Mouse (Mus musculus): ENCODE data around the gene Slc47a2. TPM values are rescaled to one million over a fixed set of nuclear protein-coding genes. Genes with fewer than 3 reads are reported as not detected.

Slc47a2 gene
- polyA plus RNA-seq, 1 experiment from 2014 or later: not detected

DNA sequence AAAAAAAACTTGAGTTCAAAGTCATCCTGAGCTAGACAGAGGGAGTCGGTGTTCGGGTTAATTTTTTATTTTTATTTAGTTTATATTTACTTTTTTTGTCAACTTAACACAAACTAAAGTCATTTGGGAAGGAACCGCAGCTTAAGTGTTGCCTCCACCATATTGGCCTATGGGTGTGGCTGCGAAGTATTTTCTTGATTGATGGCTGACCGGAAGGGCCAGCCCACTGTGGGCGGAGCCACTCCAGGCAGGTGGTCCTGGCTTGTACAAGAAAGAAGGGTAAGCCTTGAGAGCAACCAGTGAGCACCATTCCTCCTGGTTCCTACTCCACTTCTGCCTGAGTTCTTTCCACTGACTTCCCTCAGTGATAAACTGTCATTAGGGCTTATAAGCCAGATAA lies 21.4 kb upstream of the Slc47a2 start:
- Histone ChIP-seq H3K27ac (replicated peaks) (no peak overlapping the region), H3K9ac (replicated peaks) (no peak overlapping the region), H3K4me3 (no peak overlapping the region), H3K4me1 (no peaks in the 10 kb centered on the region), H3K9me3 (no peaks in the 10 kb centered on the region), H3K36me3 (no peaks in the 10 kb centered on the region), H3K4me2 (replicated peaks) (no peak overlapping the region), H3K27me3 (no peaks in the 10 kb centered on the region)
- WGBS: 86% methylated on average over 6 of the region's 6 CpGs
- no peak for ATAC-seq (replicated peaks)

GRCm38 (mm10) chr11:61361515-61362190 lies 19.0 kb upstream of the Slc47a2 start:
- H3K9me3 ChIP-seq: no peaks in the 10 kb centered on the region
- no peak for ATAC-seq (replicated peaks)
- no peak overlapping the region for H3K27ac ChIP-seq (replicated peaks)
- no peaks in the 10 kb centered on the region for H3K27me3 ChIP-seq
- no peak overlapping the region for H3K4me2 ChIP-seq (replicated peaks)
- no peak overlapping the region for H3K4me3 ChIP-seq
- no peaks in the 10 kb centered on the region for H3K4me1 ChIP-seq
- 88% methylated on average over 11 of the region's 11 CpGs for WGBS
- no peak overlapping the region for H3K9ac ChIP-seq (replicated peaks)
- H3K36me3 ChIP-seq: no peaks in the 10 kb centered on the region

DNA sequence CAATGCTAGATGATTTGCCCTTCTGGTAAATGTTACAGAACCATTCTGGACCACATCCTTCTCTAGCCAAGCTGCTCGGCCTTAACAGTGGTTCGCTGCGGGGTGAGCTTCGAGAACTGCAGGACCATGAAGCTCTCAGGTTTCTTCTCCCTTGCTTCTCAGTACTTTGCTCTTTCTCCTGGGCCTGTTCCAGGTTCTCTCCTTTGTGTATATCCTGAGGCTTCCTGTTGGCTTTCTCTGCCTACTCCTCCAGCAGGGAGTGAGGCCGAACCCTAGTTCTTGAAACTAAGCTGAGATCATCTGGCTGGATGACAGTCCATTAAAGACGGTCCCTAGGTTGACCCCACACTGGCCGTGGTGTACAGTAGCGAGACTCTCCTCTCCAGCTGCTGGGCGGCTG lies 13.9 kb upstream of the Slc47a2 start:
- H3K36me3 ChIP-seq: no peaks in the 10 kb centered on the region
- H3K9me3 ChIP-seq: no peaks in the 10 kb centered on the region
- H3K9ac ChIP-seq (replicated peaks): no peak overlapping the region
- WGBS: 90% methylated on average over 9 of the region's 9 CpGs
- H3K4me1 ChIP-seq: no peaks in the 10 kb centered on the region
- H3K4me3 ChIP-seq: no peak overlapping the region
- no peak overlapping the region for H3K27ac ChIP-seq (replicated peaks)
- H3K27me3 ChIP-seq: no peaks in the 10 kb centered on the region
- ATAC-seq (replicated peaks): no peak
- no peak overlapping the region for H3K4me2 ChIP-seq (replicated peaks)

- ATAC-seq (replicated peaks): no peak
- WGBS: 74% methylated on average over 6 of the region's 6 CpGs
- Histone ChIP-seq H3K4me2 (replicated peaks) (no peak overlapping the region), H3K4me3 (no peak overlapping the region), H3K36me3 (no peaks in the 10 kb centered on the region), H3K9me3 (no peaks in the 10 kb centered on the region), H3K9ac (replicated peaks) (no peak overlapping the region), H3K27ac (replicated peaks) (no peak overlapping the region), H3K27me3 (no peaks in the 10 kb centered on the region), H3K4me1 (no peaks in the 10 kb centered on the region)
Observed at GRCm38 (mm10) chr11:61356111-61356510, 13.5 kb upstream of the Slc47a2 start.

DNA sequence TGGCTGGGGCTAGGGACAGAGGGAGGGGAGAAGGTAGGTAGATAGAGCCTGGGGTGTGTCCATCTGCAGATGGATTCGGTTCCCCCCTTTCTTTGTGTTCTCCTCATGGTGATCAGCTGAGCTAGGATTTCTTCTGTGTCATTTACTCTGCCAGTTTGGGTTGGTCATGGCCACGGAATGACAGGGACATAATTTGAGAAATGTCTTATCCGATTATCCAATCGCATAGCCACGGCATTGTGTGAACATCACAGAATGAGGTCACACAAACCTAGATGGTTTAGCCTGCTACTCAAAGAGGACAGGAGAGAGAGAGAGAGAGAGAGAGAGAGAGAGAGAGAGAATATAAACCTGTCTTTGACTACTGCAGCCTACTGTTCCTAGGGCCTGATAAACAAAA lies 12.7 kb upstream of the Slc47a2 start:
- Histone ChIP-seq H3K36me3 (no peaks in the 10 kb centered on the region), H3K4me2 (replicated peaks) (no peak overlapping the region), H3K9me3 (no peaks in the 10 kb centered on the region), H3K4me1 (no peaks in the 10 kb centered on the region), H3K4me3 (no peak overlapping the region), H3K27me3 (no peaks in the 10 kb centered on the region), H3K27ac (replicated peaks) (no peak overlapping the region), H3K9ac (replicated peaks) (no peak overlapping the region)
- no peak for ATAC-seq (replicated peaks)
- 72% methylated on average over 5 of the region's 5 CpGs for WGBS

GRCm38 (mm10) chr11:61354346-61354745 lies 11.7 kb upstream of the Slc47a2 start:
- Histone ChIP-seq H3K4me3 (no peak overlapping the region), H3K27ac (replicated peaks) (no peak overlapping the region), H3K9ac (replicated peaks) (no peak overlapping the region), H3K4me1 (no peaks in the 10 kb centered on the region), H3K27me3 (no peaks in the 10 kb centered on the region), H3K9me3 (no peaks in the 10 kb centered on the region), H3K4me2 (replicated peaks) (no peak overlapping the region), H3K36me3 (no peaks in the 10 kb centered on the region)
- no peak for ATAC-seq (replicated peaks)
- 86% methylated on average over 6 of the region's 6 CpGs for WGBS

DNA sequence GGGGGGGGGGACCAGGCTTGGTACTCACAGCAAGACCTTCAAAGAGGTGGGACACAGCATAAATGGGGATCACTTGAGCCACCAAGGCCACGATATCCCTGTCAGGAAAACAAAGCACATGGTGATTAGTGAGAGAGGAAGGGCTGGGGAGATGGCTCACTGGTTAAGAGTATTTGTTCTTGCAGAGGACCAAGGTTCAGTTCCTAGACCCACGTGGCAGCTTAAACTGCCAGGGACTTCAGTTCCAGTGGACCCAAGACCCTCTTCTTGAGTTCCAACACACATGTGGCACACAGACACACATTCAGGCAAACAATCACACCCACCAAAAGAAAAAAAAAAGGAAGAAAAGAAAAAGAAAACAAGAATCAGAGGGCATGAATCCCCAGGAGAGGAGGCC lies 10.4 kb upstream of the Slc47a2 start:
- H3K36me3 ChIP-seq: no peaks in the 10 kb centered on the region
- no peak overlapping the region for H3K9ac ChIP-seq (replicated peaks)
- no peak overlapping the region for H3K27ac ChIP-seq (replicated peaks)
- no peaks in the 10 kb centered on the region for H3K9me3 ChIP-seq
- no peak overlapping the region for H3K4me3 ChIP-seq
- ATAC-seq (replicated peaks): no peak
- WGBS: 68% methylated on average over 2 of the region's 2 CpGs
- no peak overlapping the region for H3K4me2 ChIP-seq (replicated peaks)
- H3K27me3 ChIP-seq: no peaks in the 10 kb centered on the region
- no peaks in the 10 kb centered on the region for H3K4me1 ChIP-seq

DNA sequence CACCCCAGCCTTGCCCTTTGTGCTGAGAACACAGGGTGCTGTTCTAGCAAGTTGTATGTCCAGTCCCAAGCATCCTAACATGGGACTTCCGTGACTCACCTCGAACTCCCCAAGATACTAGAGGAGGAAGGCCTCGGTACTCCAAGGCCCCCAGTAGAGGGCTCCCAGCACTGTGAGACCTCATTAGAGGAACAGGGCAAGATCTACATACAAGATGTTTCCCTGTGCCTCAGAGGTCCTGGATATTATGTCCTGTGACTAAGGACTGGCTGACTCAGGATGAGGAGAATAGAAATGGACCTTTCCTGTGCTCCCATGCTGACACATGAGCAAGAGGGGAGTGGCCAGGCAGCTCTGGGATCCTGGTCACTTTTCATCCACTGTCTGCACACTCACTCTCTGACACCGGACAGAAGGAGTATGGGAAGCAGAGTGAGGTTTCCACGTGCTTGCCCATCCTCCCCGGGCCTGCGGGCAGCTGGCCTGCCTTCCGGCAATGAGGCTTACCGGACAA lies 9.5 kb upstream of the Slc47a2 start:
- Histone ChIP-seq H3K4me2 (replicated peaks) (no peak overlapping the region), H3K4me1 (no peaks in the 10 kb centered on the region), H3K27ac (replicated peaks) (no peak overlapping the region), H3K27me3 (no peaks in the 10 kb centered on the region), H3K9ac (replicated peaks) (no peak overlapping the region), H3K36me3 (no peaks in the 10 kb centered on the region), H3K9me3 (no peaks in the 10 kb centered on the region), H3K4me3 (no peak overlapping the region)
- no peak for ATAC-seq (replicated peaks)
- WGBS: 51% methylated on average over 9 of the region's 9 CpGs

DNA sequence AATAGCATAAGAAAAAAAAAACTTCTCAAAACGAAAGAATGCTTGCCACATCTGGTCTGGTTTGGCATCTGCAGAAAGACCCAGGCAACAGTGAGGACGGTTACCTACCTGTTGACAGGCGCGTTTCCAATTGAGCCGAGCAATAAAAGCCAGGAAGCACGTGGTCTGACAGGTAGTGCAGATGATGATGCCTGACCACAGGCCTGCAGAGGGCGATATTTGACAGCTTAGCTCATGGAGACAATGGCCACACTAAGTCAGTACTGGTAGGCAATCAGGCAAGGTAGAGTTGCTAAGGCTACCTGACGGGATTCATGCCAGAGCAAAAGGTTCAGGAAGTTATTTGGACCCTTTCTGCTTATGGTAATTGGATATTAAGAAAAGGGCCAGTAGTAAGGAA lies 6.7 kb upstream of the Slc47a2 start:
- H3K4me1 ChIP-seq: no peaks in the 10 kb centered on the region
- no peak for ATAC-seq (replicated peaks)
- WGBS: 9% methylated on average over 8 of the region's 8 CpGs
- H3K27ac ChIP-seq (replicated peaks): no peak overlapping the region
- H3K4me3 ChIP-seq: no peak overlapping the region
- no peaks in the 10 kb centered on the region for H3K36me3 ChIP-seq
- H3K27me3 ChIP-seq: no peaks in the 10 kb centered on the region; the same call in 1 of the 2 replicates
- no peaks in the 10 kb centered on the region for H3K9me3 ChIP-seq
- H3K9ac ChIP-seq (replicated peaks): no peak overlapping the region
- no peak overlapping the region for H3K4me2 ChIP-seq (replicated peaks)

DNA sequence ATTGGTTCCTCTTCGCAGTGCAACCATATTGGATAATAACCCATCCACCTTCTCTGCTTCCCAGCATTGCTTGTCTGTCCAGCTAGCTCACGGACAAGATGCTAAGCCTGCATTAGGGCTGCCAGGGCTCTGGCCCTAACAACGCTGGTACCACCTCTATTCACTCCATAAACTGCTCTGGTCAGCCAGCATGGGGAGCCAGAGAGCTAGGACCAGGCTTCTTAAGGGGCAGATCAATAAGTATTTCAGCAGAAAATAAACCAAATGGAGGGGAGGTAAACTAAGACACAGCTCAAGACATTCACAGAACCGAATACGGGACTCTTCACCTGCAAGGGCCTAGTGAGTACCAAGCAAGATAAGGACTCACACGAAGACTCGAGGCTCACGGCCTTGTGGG lies 3.5 kb upstream of the Slc47a2 start:
- H3K27me3 ChIP-seq: peaks cover 15% of the 10 kb centered on the region
- no peak for ATAC-seq (replicated peaks)
- WGBS: 61% methylated on average over 8 of the region's 8 CpGs
- H3K4me1 ChIP-seq: peaks cover 12% of the 10 kb centered on the region
- H3K36me3 ChIP-seq: no peaks in the 10 kb centered on the region
- H3K4me2 ChIP-seq (replicated peaks): no peak overlapping the region
- no peaks in the 10 kb centered on the region for H3K9me3 ChIP-seq
- H3K27ac ChIP-seq (replicated peaks): no peak overlapping the region
- H3K4me3 ChIP-seq: no peak overlapping the region
- H3K9ac ChIP-seq (replicated peaks): no peak overlapping the region

GRCm38 (mm10) chr11:61341971-61342370 lies 689 bp downstream of the Slc47a2 start:
- Histone ChIP-seq H3K27me3 (peaks cover 17% of the 10 kb centered on the region), H3K27ac (replicated peaks) (no peak overlapping the region), H3K9me3 (no peaks in the 10 kb centered on the region), H3K4me1 (peaks cover 12% of the 10 kb centered on the region), H3K4me3 (peak overlapping the region; percentile 36), H3K9ac (replicated peaks) (0 out of 2 replicates have a peak overlapping the region, but pooled peaks have one; percentile 32), H3K4me2 (replicated peaks) (peak overlapping the region; percentile 51), H3K36me3 (no peaks in the 10 kb centered on the region)
- 12% methylated on average over 10 of the region's 10 CpGs for WGBS
- ATAC-seq (replicated peaks): no peak

DNA sequence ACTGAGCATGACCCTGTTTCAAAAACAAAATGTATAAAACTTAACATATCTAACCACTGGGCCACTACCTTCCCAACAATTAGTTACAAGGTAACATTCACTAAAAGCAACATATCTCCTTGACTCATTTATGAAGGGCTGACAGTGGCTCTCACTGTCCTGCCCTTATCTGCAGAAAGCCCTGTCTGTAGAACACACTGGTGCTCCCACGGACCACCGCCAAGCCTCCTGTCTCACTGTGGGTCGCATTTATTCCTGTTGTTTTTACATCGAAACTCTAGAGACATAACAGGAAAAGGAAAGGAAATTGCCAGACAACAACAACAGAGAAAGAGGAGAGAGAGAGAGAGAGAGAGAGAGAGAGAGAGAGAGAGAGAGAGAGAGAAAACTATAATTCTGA lies 1.4 kb downstream of the Slc47a2 start:
- 88% methylated on average over 4 of the region's 4 CpGs for WGBS
- Histone ChIP-seq H3K4me3 (no peak overlapping the region), H3K27me3 (peaks cover 17% of the 10 kb centered on the region), H3K36me3 (no peaks in the 10 kb centered on the region), H3K4me2 (replicated peaks) (no peak overlapping the region), H3K4me1 (peaks cover 12% of the 10 kb centered on the region), H3K9me3 (no peaks in the 10 kb centered on the region), H3K27ac (replicated peaks) (no peak overlapping the region), H3K9ac (replicated peaks) (no peak overlapping the region)
- no peak for ATAC-seq (replicated peaks)

- WGBS: 91% methylated on average over 4 of the region's 4 CpGs
Observed at GRCm38 (mm10) chr11:61340374-61340773, 2.3 kb downstream of the Slc47a2 start.

More at GRCm38 (mm10) chr11:61340374-61340773, 2.3 kb downstream of the Slc47a2 start:
- peaks cover 12% of the 10 kb centered on the region for H3K4me1 ChIP-seq
- no peak overlapping the region for H3K9ac ChIP-seq (replicated peaks)
- H3K4me3 ChIP-seq: no peak overlapping the region
- no peak overlapping the region for H3K27ac ChIP-seq (replicated peaks)
- ATAC-seq (replicated peaks): no peak
- peaks cover 17% of the 10 kb centered on the region for H3K27me3 ChIP-seq
- no peaks in the 10 kb centered on the region for H3K36me3 ChIP-seq
- H3K9me3 ChIP-seq: no peaks in the 10 kb centered on the region
- no peak overlapping the region for H3K4me2 ChIP-seq (replicated peaks)
